Mouse (Mus musculus) mesoderm, embryonic 11.5 days (tissue): ENCODE measurements at regions not wholly inside any gene's neighbourhood (a gene's known extent, or its start where the extent isn't known, plus 50 kb on each side); places are given as distances from the start of the nearest gene placed in this dataset.

Experiments
- DNase-seq: peaks from one replicate; pipeline ENCODE4 v3.0.0-alpha.2; 2012; ENCODE audit warnings: low read depth, low spot score

GRCm38 (mm10) chr16:88412287-88412686, 94.5 kb downstream of the Cldn17 start:
- no peak for DNase-seq

GRCm38 (mm10) chr16:88408144-88408543, 98.6 kb downstream of the Cldn17 start:
- peak; percentile 28 for DNase-seq

- DNase-seq = no peak
These were observed 102.4 kb downstream of the Cldn17 start for GRCm38 (mm10) chr16:88404331-88404730.

GRCm38 (mm10) chr16:88399881-88400280, 106.9 kb downstream of the Cldn17 start:
- DNase-seq = no peak

GRCm38 (mm10) chr16:88392764-88393163, 102.7 kb upstream of the Grik1 start:
- DNase-seq = no peak

GRCm38 (mm10) chr16:88381605-88382279, 91.7 kb upstream of the Grik1 start:
- peak; percentile 32 for DNase-seq

- no peak for DNase-seq
These were observed 85.6 kb upstream of the Grik1 start for GRCm38 (mm10) chr16:88375622-88376021.

- no peak for DNase-seq
These were observed 84.5 kb upstream of the Grik1 start for GRCm38 (mm10) chr16:88374612-88375011.

- peak; percentile 84 for DNase-seq
These were observed 82.0 kb upstream of the Grik1 start for GRCm38 (mm10) chr16:88372034-88372433.

- no peak for DNase-seq
These were observed 78.1 kb upstream of the Grik1 start for GRCm38 (mm10) chr16:88368146-88368545.

- DNase-seq = no peak
These were observed 77.1 kb upstream of the Grik1 start for GRCm38 (mm10) chr16:88367162-88367561.

- no peak for DNase-seq
These were observed 70.0 kb upstream of the Grik1 start for GRCm38 (mm10) chr16:88360081-88360480.
